Mouse (Mus musculus): Measurements from ENCODE around the gene Pate4.

DNA sequence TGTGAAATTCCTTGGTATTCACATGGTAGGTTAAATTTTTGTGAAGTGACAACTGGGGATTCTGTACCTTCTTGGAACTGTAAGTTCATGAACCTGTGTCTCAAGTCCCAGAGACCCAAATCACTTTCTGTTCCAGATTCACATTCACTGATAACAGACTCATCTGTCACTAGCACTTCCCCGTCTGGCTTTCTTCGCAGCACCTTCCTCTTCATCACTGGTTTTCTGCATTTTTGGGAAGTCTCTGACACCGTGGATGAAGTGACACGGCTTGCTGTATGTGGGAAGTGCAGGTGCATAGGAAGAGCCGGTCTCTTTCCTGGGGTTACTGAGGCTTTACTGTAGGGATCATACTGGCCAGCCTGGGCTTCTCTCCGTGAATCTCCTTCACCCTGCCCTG is 50.2 kb downstream of the Pate4 start:
- no peak for TF ChIP-seq EP300 (IDR thresholded peaks at IDR 0.05; ENCODE audit: low read length)
- TF ChIP-seq MYC (IDR thresholded peaks at IDR 0.05; ENCODE audit: low read depth, low read length): no peak
- no peak for TF ChIP-seq GABPA (IDR thresholded peaks at IDR 0.05; ENCODE audit: insufficient replicate concordance, low read depth, low read length)
- no peak for TF ChIP-seq SMC3 (IDR thresholded peaks at IDR 0.05; ENCODE audit: low read depth, low read length)
- no peak for TF ChIP-seq TCF12 (IDR thresholded peaks at IDR 0.05; ENCODE audit: low read depth, low read length)
- no peak for TF ChIP-seq JUN (IDR thresholded peaks at IDR 0.05; ENCODE audit: insufficient read depth, low read depth, low read length)
- no peak; the same call in 1 of the 2 replicates for TF ChIP-seq POLR2A (IDR thresholded peaks at IDR 0.05; ENCODE audit: low read depth, low read length)
- TF ChIP-seq CTCF (conservative IDR thresholded peaks at IDR 0.05 in 1 of 2, IDR thresholded peaks at IDR 0.05 in 1 of 2; ENCODE audit: low read depth in 2 of 2, low read length in 2 of 2): no peak
